Mouse (Mus musculus) bone marrow, adult 2 months (tissue): ENCODE measurements around the gene Fam83g.
A peak's percentile ranks its signal among the peaks of the same experiment; 100 is the strongest.

Experiments used
- CTCF ChIP-seq: fragments of 200-500 bp; IDR thresholded peaks from 2 replicates; pipeline ENCODE4 v1.5.1; 2011; ENCODE audit warnings: low read length, control low read depth; ENCODE audit not compliant: control insufficient read depth, insufficient read depth
- POLR2A ChIP-seq: fragments of 200-500 bp; IDR thresholded peaks from 2 replicates; pipeline ENCODE4 v1.6.1; 2011; ENCODE audit warnings: low read depth, mild to moderate bottlenecking, control low read depth, low read length, borderline replicate concordance; ENCODE audit not compliant: control insufficient read depth

GRCm38 (mm10) chr11:61714346-61715117, 30.6 kb downstream of the Fam83g start:
- TF ChIP-seq CTCF (peak; percentile 93), POLR2A (no peak)
